Mouse (Mus musculus): ENCODE data around the gene Ankrd65.
"Not testable (repeated sequence)": the region's sequence is repeated elsewhere in the genome, so short reads cannot be mapped to it uniquely, and the experiment has no call there.

Gene Ankrd65

GRCm38 (mm10) chr4:155790021-155790489 lies at the start of gene Ankrd65:
Gene Ankrd65 (plus strand): TSS chr4:155790439.
- in situ Hi-C loops (cut with MboI; ENCODE audit: low sequenced_read_pairs), result no loop called here

DNA sequence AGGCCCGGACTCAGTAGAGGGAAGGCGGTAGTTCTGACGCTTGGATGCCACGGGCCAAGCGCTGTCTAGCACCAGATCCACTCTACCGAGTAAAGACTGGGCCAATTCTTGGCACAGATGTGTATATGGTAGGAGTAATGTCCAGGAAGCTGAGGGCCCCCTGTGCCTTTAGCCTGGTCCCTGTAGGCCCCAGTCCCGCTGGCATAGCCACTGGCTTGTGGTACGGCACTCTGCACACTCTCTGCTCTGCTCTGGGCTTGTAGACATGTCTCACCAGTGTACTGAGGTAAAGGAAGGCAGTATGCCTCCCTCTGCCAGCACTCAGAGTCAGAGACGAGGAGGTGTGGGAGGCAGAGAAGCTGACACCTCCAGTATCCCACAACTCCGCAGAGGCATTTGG lies 49.6 kb upstream of the Ankrd65 start:
- in situ Hi-C loops (cut with MboI; ENCODE audit: low sequenced_read_pairs), result not testable (repeated sequence)

GRCm38 (mm10) chr4:155742684-155743083 lies 47.6 kb upstream of the Ankrd65 start:
- in situ Hi-C loops (cut with MboI; ENCODE audit: low sequenced_read_pairs), result no loop called here

DNA sequence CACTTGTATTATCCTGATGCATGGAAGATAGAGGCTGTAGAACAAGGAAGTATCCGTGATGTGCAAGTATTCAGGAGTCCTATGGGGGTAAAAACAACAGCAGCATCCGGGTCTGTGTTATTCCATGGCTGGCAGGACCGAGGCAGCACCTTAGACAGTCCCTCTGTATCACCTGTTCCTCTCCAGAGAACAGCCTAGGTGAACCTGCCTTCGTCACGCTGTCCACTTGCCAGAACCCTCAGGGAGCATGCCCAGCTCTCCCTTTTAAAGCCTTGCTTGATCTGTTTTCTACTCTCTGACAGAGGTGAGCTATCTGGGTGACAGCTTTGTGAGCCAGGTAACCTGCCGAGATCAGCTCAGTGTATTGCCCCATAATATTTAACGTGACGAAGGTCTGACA lies 45.8 kb upstream of the Ankrd65 start:
- in situ Hi-C loops (cut with MboI; ENCODE audit: low sequenced_read_pairs), result no loop called here

DNA sequence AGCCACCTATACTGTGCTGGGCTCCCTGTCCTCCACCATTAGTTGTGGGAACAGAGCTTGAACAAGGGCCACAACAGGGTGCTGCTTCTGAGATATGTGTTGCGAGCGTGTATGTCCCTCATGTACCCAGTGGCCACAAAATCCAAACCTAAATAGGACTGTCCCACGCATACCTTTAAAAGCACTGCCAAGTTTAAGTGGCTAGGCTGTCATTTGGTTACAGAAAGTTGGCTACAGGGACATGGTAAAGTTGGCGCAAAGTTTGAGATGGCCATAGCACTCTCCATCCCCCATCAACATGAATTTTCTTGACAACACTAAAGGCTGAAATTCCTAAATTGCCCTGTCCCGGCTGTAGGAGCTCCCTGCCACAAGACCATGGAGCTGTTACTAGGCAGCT lies 45.1 kb upstream of the Ankrd65 start:
- in situ Hi-C loops (cut with MboI; ENCODE audit: low sequenced_read_pairs), result no loop called here

DNA sequence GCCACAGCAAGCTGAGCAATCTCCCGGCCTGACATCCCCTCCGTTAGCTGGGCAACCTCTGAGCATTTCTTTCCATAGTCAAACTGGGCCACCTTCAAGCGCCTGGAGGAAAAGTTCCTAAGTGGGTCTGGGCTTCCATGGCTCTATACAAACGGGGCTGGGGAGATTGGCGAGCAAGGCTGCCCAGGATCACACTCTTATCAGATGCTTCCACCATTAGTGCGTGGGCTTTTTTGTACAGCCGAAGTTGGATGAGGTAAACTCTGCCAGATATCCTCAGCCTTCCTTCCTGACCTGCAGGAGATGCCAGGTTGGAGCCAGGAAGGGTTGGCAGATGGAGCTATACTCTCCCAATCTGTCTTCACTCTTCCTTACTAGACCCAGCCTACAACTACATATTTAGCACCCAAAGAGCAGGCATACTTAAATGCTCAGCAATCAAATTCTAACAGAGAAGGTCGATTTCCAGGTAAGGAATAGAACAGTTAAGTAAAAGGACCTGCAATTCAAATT lies 44.1 kb upstream of the Ankrd65 start:
- in situ Hi-C loops (cut with MboI; ENCODE audit: low sequenced_read_pairs), result no loop called here

GRCm38 (mm10) chr4:155746575-155747490 lies 43.4 kb upstream of the Ankrd65 start:
- in situ Hi-C loops (cut with MboI; ENCODE audit: low sequenced_read_pairs), result no loop called here

GRCm38 (mm10) chr4:155757011-155757410 lies 33.2 kb upstream of the Ankrd65 start:
- in situ Hi-C loops (cut with MboI; ENCODE audit: low sequenced_read_pairs), result no loop called here

DNA sequence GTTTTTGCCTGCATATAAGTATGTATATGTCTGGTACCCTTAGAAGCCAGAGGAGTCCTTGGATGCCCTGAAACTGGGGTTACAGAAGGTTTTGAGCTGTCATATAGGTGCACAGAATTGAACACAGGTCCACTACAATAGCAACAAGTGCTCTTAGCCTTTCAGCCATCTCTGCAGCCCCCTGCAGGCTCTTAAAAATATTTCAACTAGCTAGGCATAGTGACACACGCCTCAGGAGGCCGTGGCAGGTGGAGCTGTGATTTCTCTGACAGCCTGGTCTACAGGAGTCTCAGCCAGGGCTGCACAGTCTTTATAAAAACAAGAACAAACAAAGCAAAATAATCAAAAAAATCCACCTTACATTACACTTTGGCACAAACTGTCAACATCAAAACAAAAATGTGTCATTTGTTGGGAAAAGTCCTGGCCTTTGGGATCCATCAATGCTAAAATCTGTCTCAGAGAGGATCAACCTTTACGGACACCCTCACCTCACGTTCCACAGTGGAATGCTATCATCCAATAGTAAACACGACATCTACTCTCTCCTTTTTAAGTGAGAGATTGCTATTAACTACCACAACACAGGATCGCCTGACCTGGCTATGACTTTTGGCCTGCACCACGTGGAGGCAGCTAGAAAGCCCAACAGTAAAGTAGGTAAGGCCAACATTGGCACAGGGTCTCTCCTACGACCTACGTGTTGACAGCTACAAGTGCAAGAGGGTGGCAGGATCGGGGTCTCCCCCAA lies 30.2 kb upstream of the Ankrd65 start:
- in situ Hi-C loops (cut with MboI; ENCODE audit: low sequenced_read_pairs), result no loop called here

- in situ Hi-C loops (cut with MboI; ENCODE audit: low sequenced_read_pairs), result no loop called here
Observed at GRCm38 (mm10) chr4:155760613-155761355, 29.5 kb upstream of the Ankrd65 start, which contains the start of gene Atad3a. Gene Atad3a (minus strand): TSS chr4:155761093.

- in situ Hi-C loops (cut with MboI; ENCODE audit: low sequenced_read_pairs), result no loop called here
Observed at GRCm38 (mm10) chr4:155761356-155762099, 28.7 kb upstream of the Ankrd65 start.

GRCm38 (mm10) chr4:155762357-155762756 lies 27.9 kb upstream of the Ankrd65 start:
- in situ Hi-C loops (cut with MboI; ENCODE audit: low sequenced_read_pairs), result no loop called here

- in situ Hi-C loops (cut with MboI; ENCODE audit: low sequenced_read_pairs), result no loop called here
Observed at GRCm38 (mm10) chr4:155769496-155769879, 20.8 kb upstream of the Ankrd65 start.

GRCm38 (mm10) chr4:155769880-155770512 lies 20.2 kb upstream of the Ankrd65 start:
- in situ Hi-C loops (cut with MboI; ENCODE audit: low sequenced_read_pairs), result no loop called here

DNA sequence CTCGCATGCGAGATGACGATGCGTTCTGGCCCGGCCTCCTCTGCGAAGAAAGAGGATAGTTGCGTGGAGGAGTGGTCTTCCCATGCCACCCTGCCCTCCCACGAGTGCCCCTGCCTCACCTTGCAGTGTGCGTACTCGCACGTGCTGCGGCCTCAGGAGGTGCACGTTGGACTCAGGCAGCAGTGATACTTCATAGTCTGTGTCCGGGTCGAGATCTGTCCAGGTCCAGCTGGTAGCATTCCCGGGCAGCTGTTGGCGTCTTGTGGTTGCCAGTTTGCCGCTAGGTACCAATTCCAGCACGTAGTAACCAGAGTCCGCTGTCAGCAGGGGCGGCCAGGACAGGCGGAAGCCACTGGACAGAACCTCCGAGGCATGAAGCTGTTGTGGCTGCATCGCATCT lies 19.6 kb upstream of the Ankrd65 start:
- in situ Hi-C loops (cut with MboI; ENCODE audit: low sequenced_read_pairs), result no loop called here

GRCm38 (mm10) chr4:155771706-155772105 lies 18.5 kb upstream of the Ankrd65 start:
- in situ Hi-C loops (cut with MboI; ENCODE audit: low sequenced_read_pairs), result no loop called here

- in situ Hi-C loops (cut with MboI; ENCODE audit: low sequenced_read_pairs), result no loop called here
Observed at GRCm38 (mm10) chr4:155772786-155773185, 17.5 kb upstream of the Ankrd65 start.

GRCm38 (mm10) chr4:155773335-155774078 lies 16.7 kb upstream of the Ankrd65 start:
- in situ Hi-C loops (cut with MboI; ENCODE audit: low sequenced_read_pairs), result no loop called here

DNA sequence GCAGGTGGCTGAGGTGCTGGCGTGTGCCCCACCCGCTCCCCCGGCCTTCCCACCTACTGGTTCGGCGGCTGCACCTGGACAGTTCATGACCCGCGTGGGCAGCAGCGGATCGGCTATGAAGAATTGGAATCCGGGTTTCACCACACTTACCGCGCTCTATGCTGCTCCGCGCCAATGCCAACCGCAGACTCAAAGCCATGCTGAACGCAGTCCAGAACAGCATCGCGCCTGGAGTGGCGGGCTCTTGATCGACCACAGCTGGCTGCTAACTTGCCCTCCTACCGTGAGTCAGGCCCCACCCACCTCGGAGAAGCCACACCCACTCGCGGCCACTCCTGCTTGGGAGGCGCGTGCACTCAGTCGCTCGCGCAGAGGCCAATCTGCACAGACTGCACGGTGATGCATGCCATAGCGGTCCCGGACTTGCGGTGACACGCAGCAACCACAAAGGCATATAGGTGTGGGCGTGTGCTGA lies 15.9 kb upstream of the Ankrd65 start, which contains the start of gene Vwa1:
Vwa1 (minus strand) TSS at position 419 of the 475 bp plus-strand sequence.
- in situ Hi-C loops (cut with MboI; ENCODE audit: low sequenced_read_pairs), result no loop called here

All from CH12F3 (cell line).